Mouse (Mus musculus) retina, postnatal 7 days (tissue): ENCODE measurements around the gene Rhoh.

Experiments
- DNase-seq: peaks from one replicate; pipeline ENCODE4 v3.0.0-alpha.2; 2012; ENCODE audit warnings: low read depth, low spot score

Gene Rhoh

DNA sequence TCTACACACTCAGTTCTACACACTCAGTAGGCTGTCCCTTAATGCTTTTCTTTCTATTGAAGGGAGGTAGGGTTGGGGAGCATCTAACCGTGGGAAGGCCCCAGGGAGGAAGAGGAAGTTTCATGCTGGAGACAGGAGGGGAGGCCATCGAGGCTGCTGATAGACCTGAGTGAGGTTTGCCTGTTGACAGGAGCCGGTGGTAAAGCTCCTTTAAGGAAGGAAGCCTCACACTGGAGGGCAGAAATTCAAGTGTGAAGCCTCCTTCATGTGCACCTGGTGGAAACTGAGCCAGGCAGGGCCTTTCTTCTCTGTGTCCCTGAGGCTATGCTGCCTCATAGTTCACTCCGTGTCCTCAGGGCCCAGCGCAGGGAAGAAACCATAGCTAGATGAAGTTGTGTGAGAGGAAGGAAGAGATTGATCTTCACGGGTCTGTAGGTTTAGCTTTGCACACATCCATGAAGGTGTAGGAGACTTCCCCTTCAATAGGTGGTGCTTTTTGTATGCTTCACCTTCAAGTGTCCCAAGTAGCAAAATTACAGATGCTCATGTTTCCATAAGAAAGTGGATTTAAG lies 34.2 kb downstream of the Rhoh start:
- DNase-seq, result no peak

DNA sequence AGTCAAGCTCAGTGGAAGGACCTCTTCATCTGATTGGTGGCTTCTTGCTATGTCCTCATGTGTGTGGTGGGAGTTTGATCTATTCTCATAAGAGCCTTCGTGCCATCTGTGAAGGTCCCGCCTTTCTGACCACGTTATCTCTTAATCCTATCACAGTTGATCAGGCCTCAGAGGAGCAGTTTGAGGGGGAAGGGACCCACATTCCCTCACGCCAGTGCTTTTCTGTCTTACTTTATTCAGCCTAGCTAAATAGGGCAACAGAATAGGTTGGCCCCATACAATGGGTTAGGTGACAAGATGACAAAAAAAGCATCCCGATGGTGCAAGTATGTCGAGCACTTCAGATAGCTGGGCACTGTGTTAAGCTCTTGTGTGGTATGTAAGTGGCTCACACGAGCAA lies 34.8 kb downstream of the Rhoh start:
- no peak for DNase-seq

DNA sequence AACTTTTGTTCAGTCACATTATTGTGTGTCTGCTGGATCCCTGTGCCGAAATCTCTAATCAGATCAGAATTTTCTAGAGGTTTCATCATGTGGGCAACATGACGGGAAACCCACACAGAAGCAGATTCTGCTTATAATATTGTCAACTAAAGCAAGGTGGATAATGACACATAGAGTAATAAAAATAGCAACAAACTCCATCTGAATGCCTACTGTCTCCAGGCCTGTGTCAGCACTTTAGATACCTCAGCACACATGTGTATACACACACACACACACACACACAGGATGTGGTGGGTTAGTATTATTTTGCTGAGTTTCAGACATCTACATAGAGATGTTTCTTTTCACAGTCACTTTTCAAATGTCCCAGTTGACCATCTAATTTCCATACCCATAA lies 36.7 kb downstream of the Rhoh start:
- no peak for DNase-seq

DNA sequence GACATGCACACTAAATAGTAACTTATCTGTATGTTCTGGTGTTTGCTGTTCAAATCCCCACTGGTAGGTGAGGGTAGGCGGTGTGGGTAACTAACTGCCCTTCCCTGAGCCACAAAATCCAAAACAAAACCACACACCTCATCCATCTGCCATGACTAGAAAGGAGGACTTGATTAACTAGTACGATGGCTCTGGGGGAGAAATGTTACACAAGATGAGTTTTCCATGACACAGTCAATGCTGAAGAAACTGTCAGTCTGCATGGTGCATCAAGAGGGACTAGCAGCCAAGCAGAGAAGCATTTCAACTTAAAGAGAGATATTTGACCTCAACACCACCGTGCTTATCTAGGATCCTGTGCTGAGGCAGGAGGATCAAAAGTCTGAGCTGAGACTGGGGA lies 37.7 kb downstream of the Rhoh start:
- no peak for DNase-seq

DNA sequence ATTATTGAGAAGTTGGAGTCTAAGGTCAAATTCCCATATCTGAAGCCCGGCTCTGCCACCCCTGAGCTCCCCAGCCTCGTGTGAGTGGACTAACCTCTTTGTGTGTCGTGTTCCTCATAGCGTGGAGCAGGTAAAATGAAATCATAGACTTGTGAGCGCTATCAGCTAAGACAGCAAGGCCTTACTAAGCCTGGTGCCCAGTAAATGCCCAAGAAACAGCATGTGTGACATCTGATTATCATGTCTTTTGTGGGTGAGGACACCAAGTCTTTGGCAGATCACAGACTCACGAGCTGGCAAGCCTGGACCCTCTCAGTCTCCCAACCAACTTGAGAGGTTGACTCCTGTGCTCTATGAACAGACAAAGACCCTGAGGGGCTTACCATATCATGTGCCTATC lies 39.1 kb downstream of the Rhoh start:
- DNase-seq, result no peak

DNA sequence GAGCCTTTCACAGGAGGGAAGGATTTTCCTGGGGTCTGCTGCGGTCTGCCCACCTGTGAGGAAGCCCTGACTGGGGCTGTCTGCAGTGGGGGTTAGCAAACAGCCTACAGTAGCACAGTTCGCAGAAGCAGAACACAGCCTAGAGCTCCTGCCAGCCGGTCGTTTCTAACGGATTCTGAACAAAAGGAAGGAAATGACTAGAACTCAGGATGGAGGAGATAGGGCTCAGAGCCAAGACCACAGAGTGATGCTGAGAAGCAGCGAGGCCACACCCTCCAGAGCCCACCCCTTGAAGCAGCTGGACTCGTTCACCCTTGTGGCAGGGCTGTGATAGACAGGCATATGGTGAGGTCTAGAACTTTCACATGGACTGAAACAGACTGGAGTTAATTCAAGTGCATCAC lies 39.9 kb downstream of the Rhoh start:
- no peak for DNase-seq

DNA sequence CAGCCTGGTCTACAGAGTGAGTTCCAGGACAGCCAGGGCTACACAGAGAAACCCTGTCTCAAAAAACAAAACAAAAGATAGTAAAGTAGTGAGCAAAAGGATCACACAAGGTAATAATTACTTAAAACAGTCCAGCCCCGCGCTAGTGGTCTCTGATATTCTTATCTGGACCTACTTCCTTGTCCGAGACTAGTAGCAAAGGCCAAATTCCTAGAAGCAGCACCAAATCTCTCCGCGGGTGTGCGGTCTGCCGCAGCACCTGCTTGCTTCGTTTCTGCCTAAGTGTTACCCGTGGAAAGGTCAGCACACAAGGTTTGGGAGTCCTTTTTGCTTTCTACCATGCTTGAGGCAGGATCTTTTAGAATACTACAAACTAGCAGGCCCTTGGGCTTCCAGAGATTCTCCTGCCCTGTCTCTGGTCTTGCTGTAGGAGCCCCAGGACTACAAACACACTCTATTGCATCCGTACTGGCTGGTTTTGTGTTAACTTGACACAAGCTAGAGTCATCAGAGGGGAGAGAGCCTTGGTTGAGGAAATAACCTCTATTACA lies 40.9 kb downstream of the Rhoh start:
- no peak for DNase-seq

DNA sequence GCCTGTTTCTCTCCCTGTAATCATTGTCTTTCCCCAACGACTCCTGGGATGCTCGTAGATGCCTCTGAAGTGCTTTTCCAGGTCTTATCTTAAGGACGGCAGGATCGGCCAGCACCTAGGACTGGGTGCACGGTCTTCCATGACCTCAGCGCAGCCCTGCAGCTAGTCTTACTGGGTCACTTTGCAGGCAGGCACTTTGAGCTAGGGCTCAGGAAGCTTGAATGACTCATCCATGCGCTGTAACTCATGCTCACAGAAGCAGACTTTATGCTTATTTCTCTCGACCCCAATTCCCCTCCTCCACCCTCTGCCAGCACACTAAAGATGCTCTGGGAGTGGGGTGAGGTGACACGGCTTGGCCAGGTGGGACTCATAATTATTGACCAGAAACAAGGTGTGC lies 41.8 kb downstream of the Rhoh start:
- no peak for DNase-seq

DNA sequence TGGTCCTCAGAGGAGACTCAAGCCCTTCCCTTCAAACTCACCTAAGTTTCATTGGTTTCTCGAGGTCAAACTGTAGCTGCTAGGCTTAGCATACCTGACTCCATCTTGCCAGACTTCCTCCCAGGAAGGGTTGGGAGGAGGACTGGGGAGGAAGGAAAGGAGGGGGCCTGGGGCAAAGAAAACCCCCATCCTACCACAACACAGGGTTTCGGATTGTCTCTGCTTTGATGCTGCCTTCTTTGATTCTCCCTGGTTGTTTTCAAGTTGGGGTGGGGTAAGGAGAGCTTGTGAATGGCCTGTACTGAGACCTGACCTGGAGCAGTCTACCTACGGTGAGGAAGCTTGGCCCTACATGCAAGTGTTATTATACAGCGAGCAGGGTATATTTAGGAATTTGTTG lies 43.5 kb downstream of the Rhoh start:
- no peak for DNase-seq

DNA sequence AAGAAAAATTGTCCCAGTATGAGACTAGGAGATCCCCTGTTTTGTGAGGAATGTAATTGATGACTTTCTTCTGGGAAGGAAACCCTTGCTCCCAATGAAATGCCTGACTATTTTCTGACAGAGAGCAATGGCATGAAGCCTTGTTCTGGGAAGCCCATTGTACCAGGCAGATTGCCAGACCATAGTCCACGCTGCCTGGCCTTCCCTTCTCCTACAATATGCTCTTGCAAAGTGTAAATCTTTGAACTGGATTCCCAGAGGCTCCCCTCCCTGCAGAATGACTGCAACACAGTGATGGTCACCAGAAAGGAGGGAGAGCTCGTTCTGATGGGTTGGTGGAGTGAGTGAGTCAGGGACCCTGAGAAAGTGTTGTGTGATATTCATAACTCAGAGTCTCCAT lies 47.7 kb downstream of the Rhoh start:
- no peak for DNase-seq

DNA sequence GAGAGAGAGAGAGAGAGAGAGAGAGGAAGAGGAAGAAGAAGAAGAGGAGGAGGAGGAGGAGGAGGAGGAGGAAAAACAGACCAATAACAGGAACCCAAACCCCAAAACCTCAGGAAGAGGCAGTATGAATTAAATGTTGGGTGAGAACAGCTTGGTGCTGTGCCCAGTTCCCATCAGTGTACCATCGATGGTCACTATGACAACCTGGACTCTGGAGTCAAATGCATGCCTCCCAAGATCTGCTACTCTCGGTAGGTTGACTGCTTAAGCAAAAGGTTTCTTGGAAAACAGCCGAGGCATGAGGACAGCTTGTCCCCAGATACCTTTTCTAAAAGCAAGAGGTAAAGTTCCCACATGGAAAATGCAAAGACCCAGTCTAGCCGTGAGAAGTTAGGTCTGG lies 48.3 kb downstream of the Rhoh start:
- no peak for DNase-seq

DNA sequence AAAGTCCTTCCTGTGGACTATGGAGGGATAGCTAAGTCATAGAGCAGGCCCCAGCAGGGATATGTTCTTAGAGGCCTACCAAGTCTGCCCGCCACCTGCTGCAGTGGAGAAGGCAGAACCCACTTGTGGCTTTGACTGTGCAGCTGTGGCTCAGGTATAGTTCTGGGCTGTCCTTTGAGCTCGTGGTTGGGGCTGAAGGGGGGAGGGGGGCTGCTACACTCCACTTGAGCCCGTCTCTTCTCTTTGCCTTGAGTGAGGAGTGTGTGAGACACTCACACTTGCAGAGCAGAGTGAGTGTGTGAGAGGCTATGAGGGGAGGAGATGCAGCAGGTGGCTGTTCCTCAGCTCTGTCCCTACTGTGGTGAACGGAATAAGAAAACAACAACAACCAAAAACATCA lies 49.4 kb downstream of the Rhoh start:
- no peak for DNase-seq

DNA sequence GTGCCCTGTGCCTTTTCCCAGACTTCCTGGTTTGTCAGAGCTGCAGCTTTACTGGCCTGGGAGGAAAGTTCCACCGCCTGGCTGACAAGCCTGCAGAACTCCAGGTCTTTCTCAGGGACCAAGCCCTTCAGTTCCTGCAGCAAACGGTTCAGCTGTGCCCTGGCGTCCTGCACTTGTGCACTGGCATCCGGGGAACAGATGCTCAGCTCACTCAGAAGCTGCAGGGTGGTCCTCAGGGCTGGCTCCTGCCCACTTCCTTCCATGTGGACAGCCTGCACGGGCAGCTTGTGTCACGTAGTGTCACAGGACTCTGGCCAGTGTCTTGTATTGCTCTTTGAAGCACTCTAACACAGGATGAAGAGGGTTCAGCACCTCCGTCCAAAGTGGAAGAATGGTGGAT lies 50.7 kb downstream of the Rhoh start:
- no peak for DNase-seq

DNA sequence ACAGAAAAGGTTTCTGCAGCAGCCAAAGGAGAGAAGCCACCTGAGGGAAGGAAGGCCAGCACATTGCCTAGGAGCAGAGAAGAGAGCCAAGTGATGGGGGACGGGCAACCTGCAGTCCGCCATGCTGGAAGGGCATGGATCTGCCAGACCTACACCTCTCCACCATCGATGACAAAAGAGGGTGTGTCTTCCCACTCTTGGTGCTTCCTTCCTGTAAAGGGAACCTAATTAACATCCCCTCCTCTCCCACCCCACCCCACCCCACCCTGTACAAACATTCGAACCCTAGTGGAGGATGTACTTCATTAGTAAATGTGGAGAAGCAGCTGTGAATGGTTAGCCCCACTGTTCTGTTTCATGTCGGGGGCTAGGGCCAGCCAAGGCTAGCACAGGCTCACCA lies 51.2 kb downstream of the Rhoh start:
- no peak for DNase-seq

DNA sequence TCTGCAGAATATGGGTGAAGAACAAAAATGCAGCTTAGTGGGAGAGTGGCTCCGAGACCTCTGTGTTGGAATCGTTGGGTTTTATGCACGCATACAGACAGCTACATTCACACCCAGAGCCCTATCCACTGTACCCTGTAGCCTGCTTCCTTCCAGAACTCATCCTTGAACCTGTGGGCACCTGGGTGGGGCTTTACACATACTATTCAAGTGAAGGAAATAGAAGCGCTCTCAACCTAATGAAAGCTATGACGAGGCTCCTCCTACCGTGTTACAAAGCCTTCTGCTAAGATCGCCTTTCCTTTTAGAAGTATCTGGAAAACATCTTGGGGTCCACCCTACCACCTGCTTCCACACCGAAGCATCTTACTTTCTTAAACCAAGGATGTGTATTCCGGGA lies 52.1 kb downstream of the Rhoh start:
- no peak for DNase-seq

DNA sequence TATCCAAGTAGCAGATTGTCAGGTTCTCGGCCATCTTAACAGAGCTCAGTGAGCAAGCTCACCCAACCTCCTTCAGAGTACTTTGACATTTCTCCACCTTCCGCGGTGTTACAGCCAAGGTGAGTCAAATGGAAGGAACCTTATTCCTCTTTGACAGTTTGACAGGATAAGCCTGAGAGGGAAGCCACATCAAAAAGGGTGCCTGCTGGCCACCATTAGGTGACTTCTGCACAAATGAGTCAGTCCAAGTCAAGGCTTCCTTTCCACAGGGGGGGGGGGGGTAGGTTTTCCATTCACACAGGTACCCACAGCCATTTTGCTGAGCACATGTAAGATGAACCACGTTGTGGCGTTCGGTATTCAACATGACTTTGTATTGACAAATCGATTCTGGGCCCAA lies 53.3 kb downstream of the Rhoh start:
- no peak for DNase-seq

DNA sequence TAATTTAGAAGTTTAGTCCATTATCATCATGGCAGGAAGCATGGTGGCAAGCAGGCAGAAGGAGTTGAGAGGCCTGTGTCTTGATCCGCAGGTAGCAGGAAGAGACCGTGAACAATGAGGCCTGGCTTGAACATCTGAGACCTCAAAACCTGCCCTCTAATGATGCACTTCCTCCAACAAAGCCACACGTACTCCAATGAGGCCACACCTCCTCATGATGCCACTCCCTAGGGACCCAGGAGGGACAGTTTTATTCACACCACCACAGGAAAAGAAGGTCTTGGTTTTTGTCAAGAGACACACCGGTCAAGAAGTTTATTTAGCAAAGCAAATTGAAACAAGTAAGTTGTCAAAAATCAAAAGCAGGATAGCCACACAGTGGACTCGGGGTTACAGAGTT lies 55.9 kb downstream of the Rhoh start:
- DNase-seq, result no peak

DNA sequence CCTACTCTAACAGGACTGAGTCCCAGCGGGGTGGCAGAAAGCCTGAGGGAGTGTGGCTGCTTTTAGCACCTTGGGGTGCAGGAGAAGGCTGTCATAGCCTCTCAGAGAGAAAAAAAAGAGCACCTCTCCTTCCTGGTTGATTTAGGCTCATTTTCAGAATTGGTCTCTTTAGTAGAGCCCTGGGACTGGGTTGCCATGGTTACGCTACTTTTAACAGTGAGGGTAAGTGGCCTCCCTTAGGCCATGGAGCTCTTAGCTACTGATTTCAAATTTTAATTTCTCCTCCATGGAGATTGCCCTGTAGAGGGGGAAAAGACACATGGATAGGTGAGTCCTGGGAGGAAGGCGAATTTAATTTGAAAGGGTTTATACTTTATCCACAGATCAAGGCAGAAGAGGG lies 57.6 kb downstream of the Rhoh start:
- no peak for DNase-seq

DNA sequence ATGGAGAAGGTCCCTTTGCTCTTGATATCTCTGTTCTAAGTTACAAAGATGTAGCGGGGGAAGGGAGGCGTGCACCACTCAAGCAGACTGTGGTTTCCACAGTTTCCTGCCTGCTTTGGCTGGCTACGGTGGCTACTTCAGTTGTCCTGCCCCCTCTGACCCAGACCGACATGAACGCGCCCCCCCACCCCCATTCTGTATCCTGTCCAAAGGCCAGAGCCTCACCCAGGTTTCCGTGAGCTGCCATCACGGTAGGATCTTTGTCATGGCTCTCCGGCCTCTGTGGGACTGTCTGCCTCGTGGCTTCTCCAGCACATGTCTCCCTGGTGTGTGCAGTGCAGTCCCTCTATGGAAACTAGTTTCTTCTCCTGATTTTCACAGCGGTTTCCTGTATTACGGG lies 58.3 kb downstream of the Rhoh start:
- no peak for DNase-seq

DNA sequence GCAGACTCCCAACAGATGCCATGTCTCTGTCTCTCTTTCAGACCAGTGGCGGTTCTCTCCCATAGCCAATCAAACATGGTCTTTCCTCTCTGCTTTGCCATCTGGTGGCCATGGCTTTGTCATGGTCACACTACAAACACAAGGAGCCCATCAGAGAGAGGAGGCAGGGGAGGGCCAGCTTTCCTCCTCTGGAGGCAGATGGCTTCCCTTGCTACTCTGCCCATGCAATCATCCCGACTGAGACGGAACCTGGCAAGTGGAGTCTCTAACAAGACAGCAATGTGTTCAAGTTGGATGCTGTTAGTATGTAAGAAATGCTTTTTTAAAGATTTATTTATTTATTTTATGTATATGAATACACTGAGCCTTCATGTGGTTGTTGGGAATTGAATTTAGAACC lies 58.9 kb downstream of the Rhoh start:
- DNase-seq, result no peak

DNA sequence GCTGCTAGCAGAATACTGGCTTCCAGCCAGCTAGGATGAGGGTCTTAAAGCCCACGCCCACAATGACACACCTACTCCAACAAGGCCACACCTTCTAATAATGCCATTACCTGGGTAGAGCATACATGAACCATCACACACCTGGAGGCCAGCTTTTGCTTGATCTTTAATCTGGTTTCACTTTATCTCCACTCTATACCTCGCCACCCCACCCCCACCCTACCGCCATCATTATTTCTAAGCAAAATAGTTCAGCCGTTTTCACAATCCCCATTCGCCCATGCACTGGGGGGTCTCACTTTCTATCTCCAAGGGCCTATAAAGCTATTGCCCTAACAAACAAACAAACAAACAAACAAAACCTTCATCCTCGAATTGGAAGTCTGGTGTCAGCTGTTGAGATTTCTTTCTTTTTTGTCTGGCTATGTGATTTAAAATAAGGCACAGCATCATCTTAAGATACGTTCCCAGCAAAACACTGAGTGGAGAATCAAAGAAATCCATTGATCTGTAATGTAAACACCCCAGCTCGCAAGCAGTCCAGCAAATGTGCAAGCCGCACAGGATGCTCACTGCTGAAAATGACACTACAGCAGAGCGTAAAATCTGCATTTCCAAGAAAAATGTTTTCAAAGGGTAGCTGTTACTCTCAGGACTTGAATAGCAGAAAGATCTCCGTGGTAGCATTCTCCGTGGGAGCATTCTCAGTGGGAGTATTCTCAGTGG lies 59.9 kb downstream of the Rhoh start:
- DNase-seq, result no peak

DNA sequence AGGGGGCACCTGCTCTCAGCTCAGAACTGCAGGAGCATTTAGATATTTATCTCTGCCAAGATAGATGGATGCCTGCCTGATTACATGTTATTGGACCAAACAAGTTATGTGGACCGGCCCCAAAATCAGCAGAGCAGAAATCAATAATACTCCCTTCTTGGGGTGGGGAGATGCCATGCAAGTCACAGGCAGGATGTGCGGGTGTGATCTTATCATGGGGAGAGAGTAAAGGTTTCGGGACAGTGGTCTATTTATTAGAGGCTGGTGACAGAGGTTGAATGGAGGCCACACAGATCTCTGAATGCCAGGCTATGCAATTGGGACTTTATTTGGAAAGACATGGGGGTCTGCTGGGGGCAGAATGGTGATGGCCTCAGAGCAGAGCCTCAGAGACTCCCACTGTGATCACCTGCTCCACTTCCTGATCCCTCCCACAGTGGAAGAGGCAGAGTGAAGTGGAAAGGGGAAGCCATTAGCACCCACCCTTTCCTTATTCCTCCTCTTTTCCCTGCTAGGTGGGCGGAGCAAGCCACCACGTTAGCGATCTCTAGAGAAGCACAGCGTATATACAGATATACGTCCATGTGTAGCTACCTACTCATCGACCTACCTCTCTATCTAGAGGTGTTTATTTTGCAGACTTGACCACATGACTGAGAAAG lies 60.6 kb downstream of the Rhoh start:
- no peak for DNase-seq

DNA sequence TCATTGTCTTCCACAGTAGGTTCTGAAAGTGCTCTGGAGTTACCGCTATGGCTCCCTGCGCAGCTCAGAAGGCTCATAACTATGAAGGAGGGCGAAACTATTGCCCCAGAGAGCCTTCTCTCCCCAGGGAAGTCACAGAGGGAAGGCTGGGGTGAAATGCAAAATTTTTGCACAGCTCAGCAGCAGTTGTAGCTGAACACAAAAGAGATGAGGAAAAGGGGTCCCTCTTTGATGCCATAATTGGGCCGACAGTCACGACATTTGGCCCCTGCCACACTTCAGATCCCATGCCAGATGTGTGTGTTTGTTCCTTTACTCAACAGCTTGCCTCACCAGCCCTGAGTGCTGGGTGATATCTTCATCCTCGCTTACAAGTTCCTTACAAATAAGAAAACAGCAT lies 65.7 kb downstream of the Rhoh start:
- no peak for DNase-seq
